Mouse (Mus musculus): ENCODE measurements around the gene Stat1.

Gene Stat1

GRCm38 (mm10) chr1:52118860-52119591 is at the start of gene Stat1:
Stat1 (plus strand) TSS chr1:52119440.
- DNase-seq (ENCODE audit: low spot score): peak; percentile 87

DNA sequence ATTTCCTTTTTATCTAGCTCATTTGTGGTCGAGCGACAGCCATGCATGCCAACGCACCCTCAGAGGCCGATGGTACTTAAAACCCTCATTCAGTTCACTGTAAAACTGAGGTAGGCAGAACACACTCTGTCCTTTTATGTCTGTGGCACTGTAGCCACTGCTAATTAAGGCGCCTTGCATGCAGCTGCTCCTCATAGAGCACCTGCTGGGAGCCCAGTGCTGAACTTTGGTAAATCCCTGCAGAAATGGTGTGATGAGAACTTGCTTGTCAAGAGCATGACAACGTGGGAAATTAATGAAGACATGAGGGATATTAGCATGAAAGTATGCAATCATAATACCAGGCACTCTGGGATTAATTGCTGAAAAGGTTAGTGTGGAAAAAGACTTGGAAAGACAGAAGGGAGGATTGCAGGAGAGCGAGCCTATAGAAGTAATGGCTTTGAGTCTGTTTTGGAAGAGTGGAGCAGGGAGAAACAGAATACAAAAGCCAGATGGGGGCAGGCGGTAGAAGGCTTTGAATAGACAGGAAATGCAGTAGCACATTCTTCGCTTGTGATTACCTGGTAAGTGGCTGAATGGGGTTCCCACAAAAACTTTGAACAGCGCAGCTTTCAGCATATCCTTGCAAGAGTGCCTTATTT is 39.4 kb upstream of the Stat1 start:
- DNase-seq (ENCODE audit: low spot score): no peak

GRCm38 (mm10) chr1:52080375-52080774 is 38.9 kb upstream of the Stat1 start:
- DNase-seq (ENCODE audit: low spot score): no peak

DNA sequence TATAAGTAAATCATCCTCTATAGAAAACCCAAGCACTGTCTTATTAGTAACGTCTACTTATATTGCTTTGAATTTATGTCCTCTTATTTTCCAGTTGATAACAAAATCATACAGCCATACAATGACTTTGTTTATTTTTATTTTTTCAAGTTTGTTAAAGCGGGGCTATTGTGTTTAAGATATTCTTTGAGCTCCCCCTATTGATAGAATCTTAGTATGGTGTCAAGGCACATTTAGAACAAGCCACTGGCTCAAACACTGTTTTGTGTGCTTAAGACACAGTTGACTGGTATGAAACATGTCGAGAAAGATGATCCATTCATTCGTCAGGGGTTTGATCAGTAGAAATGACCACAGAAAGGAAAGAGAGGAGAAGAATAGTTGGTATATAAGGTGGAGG is 33.0 kb upstream of the Stat1 start:
- no peak for DNase-seq (ENCODE audit: low spot score)

DNA sequence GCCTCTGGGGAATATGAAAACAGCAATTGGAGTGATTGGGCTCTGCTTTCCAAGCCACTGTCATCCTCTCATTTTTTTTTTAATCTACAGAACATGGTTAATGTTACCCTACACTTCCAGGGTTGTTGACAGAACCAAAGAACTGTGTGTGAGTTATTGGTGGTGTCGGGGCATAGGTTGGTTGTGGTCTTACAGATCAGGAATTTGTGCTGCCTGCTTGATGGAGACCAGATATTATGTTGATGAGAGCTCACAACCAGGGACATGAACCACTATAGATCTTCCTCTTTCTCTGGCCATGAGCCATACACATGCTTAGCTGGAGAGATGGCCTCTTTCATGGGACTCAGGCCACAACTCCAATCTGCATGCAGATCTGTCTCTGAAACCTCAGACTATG is 32.1 kb upstream of the Stat1 start:
- DNase-seq (ENCODE audit: low spot score): no peak

DNA sequence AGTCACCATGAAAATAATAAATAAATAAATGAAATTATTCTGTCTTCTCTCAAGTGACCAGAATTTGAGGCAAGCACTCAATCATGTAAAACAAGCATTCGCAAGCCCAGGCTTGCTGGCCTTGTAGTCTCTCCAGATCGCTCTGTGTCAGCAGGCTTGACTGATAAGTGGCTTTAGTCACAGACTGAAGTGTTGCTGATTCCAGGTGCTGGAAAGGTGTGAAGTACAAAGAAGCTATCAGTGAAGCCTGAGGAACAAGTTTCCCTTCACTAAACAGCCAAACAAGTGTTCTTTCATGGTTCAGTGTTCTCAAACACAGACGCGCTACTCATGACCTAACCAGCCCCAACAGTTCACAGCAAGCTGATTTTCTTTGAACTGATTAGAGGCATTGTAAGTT is 30.6 kb upstream of the Stat1 start:
- no peak for DNase-seq (ENCODE audit: low spot score)

GRCm38 (mm10) chr1:52098618-52099232 is 20.5 kb upstream of the Stat1 start:
- no peak for DNase-seq (ENCODE audit: low spot score)

- no peak for DNase-seq (ENCODE audit: low spot score)
These were observed 18.7 kb upstream of the Stat1 start for GRCm38 (mm10) chr1:52100496-52100895.

GRCm38 (mm10) chr1:52102795-52103194 is 16.4 kb upstream of the Stat1 start:
- DNase-seq (ENCODE audit: low spot score): no peak

- no peak for DNase-seq (ENCODE audit: low spot score)
These were observed 12.0 kb upstream of the Stat1 start for GRCm38 (mm10) chr1:52107206-52107605.

DNA sequence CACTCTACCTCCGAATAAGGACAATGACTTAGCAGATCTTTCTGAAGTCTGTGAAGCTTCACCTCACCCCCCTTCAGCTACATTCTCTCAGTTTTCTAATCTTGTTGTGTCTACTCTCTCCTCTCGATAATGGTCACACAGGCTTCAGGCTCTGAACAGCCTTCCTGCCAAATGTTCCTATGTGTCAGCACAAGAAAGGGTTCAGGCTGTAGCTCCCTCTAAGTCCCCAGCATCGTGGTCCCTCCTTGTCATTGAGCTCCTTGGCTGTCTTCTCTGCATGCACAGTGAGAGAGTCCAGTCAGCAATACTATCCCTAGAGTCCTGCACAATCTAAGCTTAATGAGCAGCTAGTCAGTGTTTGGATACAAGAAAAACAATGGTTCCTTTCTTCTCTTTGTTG is 8.0 kb upstream of the Stat1 start:
- DNase-seq (ENCODE audit: low spot score): no peak

DNA sequence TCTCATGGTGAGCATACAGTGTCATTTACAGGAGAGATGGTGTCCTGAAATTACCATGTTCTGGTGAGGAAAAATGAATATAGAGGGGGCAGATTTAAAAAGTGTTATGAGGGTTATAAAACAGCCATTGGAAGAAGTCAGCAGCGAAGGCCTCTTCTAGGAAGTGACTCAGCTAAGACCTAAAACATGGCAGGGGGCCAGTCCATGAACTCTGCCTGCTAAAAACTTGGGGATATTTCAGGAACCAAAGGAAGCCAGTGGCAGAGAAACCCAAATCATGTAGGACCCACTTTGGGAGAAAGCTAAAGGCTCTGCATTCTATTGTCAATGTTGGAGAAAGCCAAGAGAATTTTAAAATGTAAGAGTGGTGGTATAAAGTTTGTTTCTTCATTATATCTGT is 6.9 kb upstream of the Stat1 start:
- no peak for DNase-seq (ENCODE audit: low spot score)

DNA sequence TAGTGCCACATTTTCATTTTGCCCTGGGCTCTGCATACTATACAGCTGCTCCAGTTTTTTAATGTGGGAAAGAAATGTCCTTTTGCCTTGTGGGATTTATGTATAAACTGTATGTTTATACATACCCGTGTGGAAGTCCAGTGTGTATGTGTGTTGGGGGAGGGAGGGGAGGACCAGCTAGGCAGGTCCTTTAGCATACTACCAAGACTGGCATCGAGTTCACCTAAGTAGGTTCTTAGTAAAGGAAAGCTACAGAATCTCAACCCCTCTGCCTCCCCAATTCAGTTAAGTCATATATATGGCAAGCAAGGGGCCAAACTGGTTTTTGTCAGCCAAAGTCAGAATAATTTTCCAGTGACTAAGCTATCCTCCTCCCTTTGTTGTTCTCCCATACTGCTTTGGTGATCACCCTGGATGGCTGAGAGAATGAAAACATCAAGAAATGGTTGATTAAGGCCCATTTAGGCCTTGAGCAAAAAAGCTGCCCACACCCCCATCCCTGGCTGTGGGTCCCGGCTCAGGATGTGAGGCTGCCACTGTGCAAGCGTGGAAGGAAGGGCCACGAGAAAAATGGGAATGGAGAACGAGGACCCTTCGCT is 6.1 kb upstream of the Stat1 start:
- DNase-seq (ENCODE audit: low spot score): no peak

GRCm38 (mm10) chr1:52113666-52114069 is 5.6 kb upstream of the Stat1 start:
- DNase-seq (ENCODE audit: low spot score): peak; percentile 98

- no peak for DNase-seq (ENCODE audit: low spot score)
These were observed 2.8 kb upstream of the Stat1 start for GRCm38 (mm10) chr1:52116441-52116840.

- no peak for DNase-seq (ENCODE audit: low spot score)
These were observed 1.5 kb upstream of the Stat1 start for GRCm38 (mm10) chr1:52117777-52118176.

GRCm38 (mm10) chr1:52119691-52120090 is 451 bp downstream of the Stat1 start:
- DNase-seq (ENCODE audit: low spot score): no peak

DNA sequence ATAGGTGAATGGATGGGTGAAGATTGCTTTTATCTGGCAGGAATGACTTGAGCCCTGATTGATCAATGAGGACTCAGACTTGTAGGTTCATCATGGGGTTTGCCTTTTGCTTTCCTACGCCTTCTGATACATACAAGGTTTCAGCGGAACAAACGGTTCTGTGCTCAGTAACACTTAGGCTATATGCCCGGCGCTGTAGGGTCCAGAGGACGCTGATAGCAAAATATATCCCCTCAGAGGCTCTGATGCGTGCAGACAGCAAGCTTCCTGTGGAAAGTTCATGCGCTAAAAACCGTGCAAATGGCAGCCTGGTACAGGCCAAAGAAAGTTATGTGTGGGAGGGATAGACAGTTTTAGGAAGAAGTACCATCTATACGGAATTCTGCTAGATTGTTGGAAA is 951 bp downstream of the Stat1 start:
- no peak for DNase-seq (ENCODE audit: low spot score)

- DNase-seq (ENCODE audit: low spot score): no peak
These were observed 1.8 kb downstream of the Stat1 start for GRCm38 (mm10) chr1:52121052-52121451.

DNA sequence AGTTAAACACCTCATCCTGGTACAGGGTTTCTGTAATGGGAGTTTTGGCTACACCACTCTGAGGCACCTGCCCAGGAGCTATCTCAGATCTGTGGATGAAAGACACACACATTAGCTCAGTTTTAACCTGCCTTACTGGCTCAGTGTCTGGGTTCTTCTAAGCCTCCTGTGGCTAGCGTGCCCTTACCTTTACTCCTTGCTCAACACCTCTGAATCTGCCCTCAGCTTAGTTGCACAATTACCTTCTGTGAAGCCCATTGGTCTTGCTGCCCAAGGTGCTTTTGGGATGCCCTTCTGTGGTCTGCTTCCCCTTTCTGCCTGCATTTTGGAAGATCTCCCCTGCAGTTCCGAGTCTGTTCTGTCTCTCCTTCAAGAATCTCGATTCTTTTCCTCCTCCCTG is 5.6 kb downstream of the Stat1 start:
- no peak for DNase-seq (ENCODE audit: low spot score)

DNA sequence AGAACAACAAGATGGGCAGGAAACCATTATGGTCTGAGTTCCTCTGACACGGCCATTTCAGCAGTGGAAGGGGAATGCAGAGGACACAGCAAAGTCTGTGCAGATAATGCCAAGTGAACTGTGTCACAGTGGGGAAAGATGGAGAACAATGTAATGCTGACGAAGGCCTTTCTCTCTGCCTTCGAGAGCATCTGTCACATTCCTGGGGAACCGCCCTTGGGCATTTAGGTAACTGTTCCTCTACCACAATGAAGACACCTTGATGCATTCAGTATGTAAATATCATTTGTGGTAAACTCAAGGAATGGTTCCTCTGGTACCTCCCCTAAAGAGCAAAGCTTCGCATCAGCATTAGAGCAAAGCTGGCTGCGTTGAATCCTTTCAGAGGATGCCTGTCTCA is 8.1 kb downstream of the Stat1 start:
- DNase-seq (ENCODE audit: low spot score): no peak

- DNase-seq (ENCODE audit: low spot score): no peak
These were observed 10.6 kb downstream of the Stat1 start for GRCm38 (mm10) chr1:52129794-52130193.

GRCm38 (mm10) chr1:52131787-52132377 is 12.6 kb downstream of the Stat1 start:
- no peak for DNase-seq (ENCODE audit: low spot score)
